Mouse (Mus musculus) heart, embryonic 14.5 days (tissue): ENCODE data around the gene Wnt9a. TPM values are rescaled to one million over a fixed set of nuclear protein-coding genes. Genes with fewer than 3 reads are reported as not detected.

Source experiments
- ATAC-seq: fragments of 200-750 bp; cut with Nextera tagmentation; 2 replicates; pipeline ENCODE4 v1.8.0; 2017; ENCODE audit warnings: low read depth, moderate TSS enrichment; ENCODE audit not compliant: insufficient number of reproducible peaks, insufficient read depth, low FRiP score
- H3K27ac ChIP-seq, 2 experiments: fragments of 200-500 bp in 1 of 2; fragments of 300-500 bp in 1 of 2; sonication (generic) in 1 of 2; replicated peaks in 1 of 2; 2 replicates each; pipeline ENCODE4 v1.5.1; 2012 to 2014; ENCODE audit warnings: low read depth in 2 of 2, low read length in 2 of 2, control low read depth in 1 of 2, mild to moderate bottlenecking in 1 of 2, mixed read lengths in 1 of 2; ENCODE audit not compliant: control insufficient read depth in 1 of 2, insufficient read depth in 1 of 2
- H3K27me3 ChIP-seq: fragments of 300-500 bp; sonication (generic); 2 replicates; pipeline ENCODE4 v1.6.1; 2014; ENCODE audit warnings: mild to moderate bottlenecking, low read length, control low read depth; ENCODE audit not compliant: control insufficient read depth, insufficient read depth
- H3K36me3 ChIP-seq: fragments of 300-500 bp; sonication (generic); 2 replicates; pipeline ENCODE4 v1.6.1; 2014; ENCODE audit warnings: mild to moderate bottlenecking, control low read depth, low read length, mixed read lengths; ENCODE audit not compliant: control insufficient read depth, insufficient read depth
- H3K4me1 ChIP-seq, 2 experiments: fragments of 200-500 bp in 1 of 2; fragments of 300-500 bp in 1 of 2; sonication (generic) in 1 of 2; 2 replicates each; pipeline ENCODE4 v1.6.1; 2012 to 2014; ENCODE audit warnings: low read length in 2 of 2, control low read depth in 1 of 2, mixed read lengths in 1 of 2; ENCODE audit not compliant: control insufficient read depth in 2 of 2, insufficient read depth in 2 of 2
- H3K4me2 ChIP-seq: fragments of 300-500 bp; sonication (generic); 2 replicates; pipeline ENCODE4 v1.6.1; 2014; ENCODE audit warnings: mild to moderate bottlenecking, low read length
- H3K4me3 ChIP-seq, 2 experiments: fragments of 200-500 bp in 1 of 2; fragments of 300-500 bp in 1 of 2; sonication (generic) in 1 of 2; 2 replicates each; pipeline ENCODE4 v1.5.1; 2012 to 2014; ENCODE audit warnings: low read length in 2 of 2, mild to moderate bottlenecking in 2 of 2, control low read depth in 1 of 2, low read depth in 1 of 2, moderate library complexity in 1 of 2; ENCODE audit not compliant: control insufficient read depth in 1 of 2, insufficient read depth in 1 of 2
- H3K9ac ChIP-seq: fragments of 300-500 bp; sonication (generic); 2 replicates; pipeline ENCODE4 v1.6.1; 2014; ENCODE audit warnings: mild to moderate bottlenecking, low read length
- H3K9me3 ChIP-seq: fragments of 300-500 bp; sonication (generic); 2 replicates; pipeline ENCODE4 v1.6.1; 2016; ENCODE audit warnings: low read length, control low read depth; ENCODE audit not compliant: control insufficient read depth
- WGBS: fragments of 180-500 bp; shearing (Covaris S2); extraction: QIAGEN DNeasy Blood & Tissue Kit; methylation state at CpG from one replicate; pipeline ENCODE4 v1.1.7; 2014; 5-methylcytosine and 5-hydroxymethylcytosine counted together
- polyA plus RNA-seq: library from polyadenylated mRNA; unstranded; fragments of >200 nt; fragmentation: Nextera tagmentation; extraction: Ambion mirVana; gene quantifications from 2 replicates; pipeline ENCODE4 v1.2.1, GENCODE M21; 2014

Gene Wnt9a
- polyA plus RNA-seq, 1 experiment from 2014 or later: 0.97 TPM

DNA sequence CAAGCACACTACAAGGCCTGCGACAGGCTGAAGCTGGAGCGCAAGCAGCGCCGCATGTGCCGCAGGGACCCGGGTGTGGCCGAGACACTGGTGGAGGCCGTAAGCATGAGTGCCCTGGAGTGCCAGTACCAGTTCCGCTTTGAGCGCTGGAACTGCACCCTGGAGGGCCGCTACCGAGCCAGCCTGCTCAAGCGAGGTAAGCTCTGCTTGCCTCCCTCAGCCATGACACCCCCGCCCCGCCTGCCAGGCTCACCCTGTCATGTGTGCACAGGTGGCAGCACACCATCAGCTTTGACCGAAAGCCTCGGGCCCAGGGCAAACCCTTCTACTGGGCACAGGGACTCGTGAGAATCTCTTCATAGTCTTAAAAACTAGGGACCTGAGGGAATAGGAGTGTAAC, 20.9 kb downstream of the Wnt9a start:
- H3K36me3 ChIP-seq: no peaks in the 10 kb centered on the region
- no peak for ATAC-seq
- peaks cover 0 to 3% of the 10 kb centered on the region in 2 experiments; a peak in 2 of 4 replicates for H3K4me1 ChIP-seq
- H3K9me3 ChIP-seq: no peaks in the 10 kb centered on the region
- H3K27ac ChIP-seq: no peak overlapping the region
- no peak overlapping the region for H3K9ac ChIP-seq
- H3K4me3 ChIP-seq: no peak overlapping the region
- no peaks in the 10 kb centered on the region for H3K27me3 ChIP-seq
- H3K4me2 ChIP-seq: no peak overlapping the region
- WGBS: 85% methylated on average over 18 of the region's 18 CpGs

DNA sequence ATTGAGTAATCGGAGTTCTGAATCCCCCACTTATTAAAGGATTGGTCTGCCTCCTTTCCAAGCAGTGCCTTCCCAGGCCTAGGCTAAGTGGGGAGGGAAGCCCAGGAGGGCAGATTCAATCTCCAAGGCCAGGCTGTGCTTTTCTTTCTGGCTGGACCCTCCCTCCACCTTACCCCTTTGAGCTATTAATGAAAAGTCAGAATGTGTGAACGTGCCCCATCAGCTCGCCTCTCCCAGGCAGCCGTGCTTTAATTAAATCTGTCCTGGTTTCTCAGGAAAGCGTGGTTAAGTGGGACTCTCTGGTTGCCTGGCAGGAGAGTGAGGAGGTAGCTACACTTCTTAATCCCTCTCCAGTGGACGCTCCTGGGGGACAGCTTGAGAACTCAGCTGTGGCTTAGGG, 22.9 kb downstream of the Wnt9a start:
- Histone ChIP-seq H3K4me3 (no peak overlapping the region), H3K4me2 (no peak overlapping the region), H3K9ac (no peak overlapping the region), H3K4me1 (peaks cover 0 to 3% of the 10 kb centered on the region in 2 experiments; a peak in 2 of 4 replicates), H3K27me3 (no peaks in the 10 kb centered on the region), H3K9me3 (no peaks in the 10 kb centered on the region), H3K27ac (no peak overlapping the region), H3K36me3 (no peaks in the 10 kb centered on the region)
- 41% methylated on average over 6 of the region's 6 CpGs for WGBS
- no peak for ATAC-seq

DNA sequence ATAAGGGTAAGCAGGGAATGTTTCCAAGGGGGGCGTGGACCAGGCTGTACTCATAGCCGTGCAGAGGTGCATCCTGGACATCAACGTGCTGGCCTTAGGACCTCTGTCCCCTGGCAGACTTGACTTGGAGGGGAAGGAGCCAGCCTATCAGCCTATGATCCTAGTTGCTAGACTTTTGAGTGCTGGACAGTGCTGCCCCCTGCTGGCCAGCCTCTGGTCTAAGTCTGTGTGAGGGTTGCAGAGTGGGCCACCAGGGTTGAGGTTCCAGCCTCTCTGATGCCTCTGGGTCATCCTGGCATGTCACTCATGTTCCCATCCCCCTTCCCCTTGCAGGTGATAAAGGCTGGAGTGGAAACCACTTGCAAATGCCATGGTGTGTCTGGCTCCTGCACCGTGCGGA, 23.8 kb downstream of the Wnt9a start:
- ATAC-seq: no peak

DNA sequence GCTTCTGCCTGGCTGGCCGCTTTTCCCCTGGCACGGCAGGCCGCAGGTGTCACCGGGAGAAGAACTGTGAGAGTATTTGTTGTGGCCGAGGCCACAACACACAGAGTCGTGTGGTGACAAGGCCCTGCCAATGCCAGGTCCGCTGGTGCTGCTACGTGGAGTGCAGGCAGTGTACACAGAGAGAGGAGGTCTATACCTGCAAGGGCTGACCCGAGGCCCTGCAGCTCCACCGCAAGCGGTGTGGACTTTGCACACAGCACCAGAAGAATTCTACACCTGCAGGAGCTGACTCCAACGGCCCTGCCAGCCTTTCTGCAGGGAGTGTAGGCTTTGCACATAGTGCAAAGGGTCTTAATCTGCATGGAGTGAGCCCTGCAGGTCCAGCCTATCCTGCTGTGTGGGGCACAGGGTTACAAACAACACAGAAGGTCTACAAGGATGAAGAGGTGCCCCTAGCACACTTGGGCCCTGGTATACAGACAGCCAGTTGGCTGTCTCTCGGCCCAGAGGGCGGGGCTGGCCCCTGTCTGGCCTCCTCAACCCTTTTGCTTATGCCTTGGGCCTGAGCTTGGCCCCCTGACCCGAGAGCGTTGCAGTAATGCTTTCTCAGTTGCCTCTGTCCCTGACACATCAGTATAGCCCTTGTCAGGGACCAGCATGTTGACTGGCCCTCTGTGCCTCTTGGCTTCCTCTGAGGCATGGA, 24.6 kb downstream of the Wnt9a start:
- 79% methylated on average over 16 of the region's 16 CpGs for WGBS
- Histone ChIP-seq H3K27me3 (no peaks in the 10 kb centered on the region), H3K36me3 (no peaks in the 10 kb centered on the region), H3K9ac (no peak overlapping the region), H3K4me2 (no peak overlapping the region), H3K9me3 (no peaks in the 10 kb centered on the region), H3K4me3 (no peak overlapping the region), H3K27ac (no peak overlapping the region), H3K4me1 (peaks cover 0 to 4% of the 10 kb centered on the region in 2 experiments; a peak in 1 of 4 replicates)
- ATAC-seq: no peak

More for the DNA sequence above, 23.8 kb downstream of the Wnt9a start:
- Histone ChIP-seq H3K36me3 (no peaks in the 10 kb centered on the region), H3K4me1 (no peaks in the 10 kb centered on the region), H3K4me2 (no peak overlapping the region), H3K9ac (no peak overlapping the region), H3K4me3 (no peak overlapping the region), H3K27ac (no peak overlapping the region), H3K27me3 (no peaks in the 10 kb centered on the region), H3K9me3 (no peaks in the 10 kb centered on the region)
- WGBS: 45% methylated on average over 5 of the region's 5 CpGs

DNA sequence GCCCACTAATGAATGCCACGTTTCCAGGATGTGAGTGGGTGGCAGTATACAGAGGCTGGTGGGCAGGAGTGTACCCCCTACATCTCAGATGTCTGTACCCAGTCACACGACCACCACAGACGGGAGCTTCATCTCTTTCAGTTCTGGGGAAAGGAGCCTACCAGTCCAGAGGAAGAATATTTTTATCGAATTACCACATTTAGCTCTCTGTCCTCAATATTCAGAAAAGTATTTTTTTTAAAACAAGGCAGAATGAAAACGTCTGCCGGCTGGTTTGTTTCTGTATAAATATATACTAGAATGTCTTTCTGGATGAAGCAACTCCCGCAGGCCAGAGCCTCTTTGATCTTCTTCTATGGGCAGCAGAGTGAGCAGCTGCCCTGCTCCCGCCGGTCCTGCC, 26.2 kb downstream of the Wnt9a start:
- ATAC-seq: no peak
- H3K27ac ChIP-seq: no peak overlapping the region
- no peak overlapping the region for H3K4me3 ChIP-seq
- H3K9ac ChIP-seq: no peak overlapping the region
- H3K4me2 ChIP-seq: no peak overlapping the region
- no peaks in the 10 kb centered on the region for H3K9me3 ChIP-seq
- H3K36me3 ChIP-seq: no peaks in the 10 kb centered on the region
- H3K4me1 ChIP-seq: peaks cover 11 to 16% of the 10 kb centered on the region in 2 experiments
- no peaks in the 10 kb centered on the region for H3K27me3 ChIP-seq
- WGBS: 61% methylated on average over 9 of the region's 9 CpGs

DNA sequence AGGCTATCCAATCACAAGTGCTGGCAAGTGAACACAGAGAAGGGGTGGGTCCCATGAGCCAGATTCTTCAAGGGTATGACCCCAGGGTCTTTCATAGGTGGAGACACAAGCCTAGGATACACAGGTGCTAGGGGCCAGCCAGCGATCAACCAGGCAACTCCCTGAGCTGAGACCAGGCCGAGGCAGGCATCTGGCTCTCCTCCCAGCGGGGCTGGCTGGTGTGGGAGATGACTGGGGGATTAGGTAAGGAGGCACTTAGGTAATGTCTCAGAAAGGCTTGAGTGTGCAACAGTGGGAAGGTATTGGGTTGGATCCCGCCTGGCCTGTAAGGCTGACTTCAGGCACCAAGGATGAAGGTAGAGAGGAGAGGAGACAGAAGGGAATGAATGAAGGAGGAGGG, 28.4 kb downstream of the Wnt9a start:
- H3K9ac ChIP-seq: no peak overlapping the region
- ATAC-seq: no peak
- peaks cover 20% of the 10 kb centered on the region in 2 experiments for H3K4me1 ChIP-seq
- no peak overlapping the region for H3K4me3 ChIP-seq
- H3K4me2 ChIP-seq: no peak overlapping the region
- H3K36me3 ChIP-seq: no peaks in the 10 kb centered on the region
- no peaks in the 10 kb centered on the region for H3K9me3 ChIP-seq
- WGBS: 45% methylated on average over 4 of the region's 4 CpGs
- H3K27me3 ChIP-seq: no peaks in the 10 kb centered on the region
- H3K27ac ChIP-seq: no peak overlapping the region

DNA sequence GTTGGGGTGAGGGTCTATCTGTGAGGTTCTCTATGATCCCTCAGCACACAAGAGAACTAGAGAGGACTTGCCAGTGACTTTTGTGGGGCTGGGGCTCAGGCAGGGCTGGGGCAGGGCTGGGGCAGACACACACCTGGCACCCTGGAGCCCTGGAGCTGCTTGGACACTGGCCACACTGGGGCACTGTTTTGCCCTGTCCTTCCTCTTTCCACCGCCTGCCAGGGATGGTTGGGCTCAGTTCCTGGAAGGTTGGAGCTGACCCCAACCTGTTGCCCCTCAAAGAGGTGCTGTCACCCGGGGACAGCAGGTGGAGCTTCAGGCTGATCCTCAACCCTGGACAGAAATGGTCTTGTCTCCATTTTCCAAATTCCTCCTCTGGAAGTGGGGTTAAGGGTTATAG, 29.2 kb downstream of the Wnt9a start:
- Histone ChIP-seq H3K4me2 (no peak overlapping the region), H3K36me3 (no peaks in the 10 kb centered on the region), H3K9me3 (no peaks in the 10 kb centered on the region), H3K4me3 (no peak overlapping the region), H3K4me1 (peaks cover 20% of the 10 kb centered on the region in 2 experiments), H3K27me3 (no peaks in the 10 kb centered on the region), H3K9ac (no peak overlapping the region), H3K27ac (no peak overlapping the region)
- no peak for ATAC-seq
- 49% methylated on average over 2 of the region's 2 CpGs for WGBS

DNA sequence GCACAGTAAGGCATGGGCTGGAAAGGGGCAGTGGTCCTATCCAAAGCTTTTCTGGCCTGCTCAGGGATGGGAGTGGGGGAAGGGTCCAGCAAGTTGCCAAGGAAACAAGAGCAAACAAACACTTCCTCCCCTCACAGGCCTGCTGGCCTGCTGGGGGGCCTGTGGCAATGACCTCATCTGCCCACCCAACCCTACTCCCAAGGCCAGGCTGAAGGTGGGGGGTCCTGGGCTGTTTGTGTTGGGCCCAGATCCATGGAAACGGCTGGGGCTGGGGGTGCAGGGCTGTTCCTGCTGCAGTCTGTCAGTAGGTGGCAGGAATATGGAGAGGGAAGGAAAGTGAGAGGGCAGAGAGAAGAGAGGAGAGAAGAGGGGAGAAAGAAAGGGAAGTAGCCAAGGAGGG, 29.7 kb downstream of the Wnt9a start:
- no peak overlapping the region for H3K27ac ChIP-seq
- H3K9me3 ChIP-seq: no peaks in the 10 kb centered on the region
- H3K27me3 ChIP-seq: no peaks in the 10 kb centered on the region
- WGBS: 27% methylated on average over 1 of the region's 1 CpGs
- H3K9ac ChIP-seq: no peak overlapping the region
- no peak overlapping the region for H3K4me3 ChIP-seq
- no peak overlapping the region for H3K4me2 ChIP-seq
- H3K4me1 ChIP-seq: peaks cover 20% of the 10 kb centered on the region in 2 experiments
- no peak for ATAC-seq
- no peaks in the 10 kb centered on the region for H3K36me3 ChIP-seq
